Mouse (Mus musculus): ENCODE measurements at regions not wholly inside any gene's neighbourhood (a gene's known extent, or its start where the extent isn't known, plus 50 kb on each side); places are given as distances from the start of the nearest gene placed in this dataset.

DNA sequence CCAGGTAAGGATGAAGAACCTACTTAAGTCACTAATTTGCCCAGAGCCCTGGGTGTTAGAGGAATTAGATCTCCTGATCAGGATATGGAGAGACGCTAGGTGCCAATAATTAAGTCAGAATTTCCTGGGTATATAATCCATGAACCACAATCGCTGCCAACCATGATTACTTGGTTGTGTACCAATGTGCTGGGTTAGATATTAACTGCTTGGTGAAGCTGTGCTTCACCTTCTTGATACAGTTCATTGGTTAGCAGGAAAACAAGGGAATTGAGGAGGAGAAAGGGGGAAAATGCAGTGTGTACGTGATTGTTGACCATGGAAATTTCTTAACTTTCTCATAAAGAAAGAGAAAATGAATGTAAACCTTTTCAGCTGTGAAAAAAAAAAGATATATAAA, 961.7 kb upstream of the Slc39a10 start:
- no peak for DNase-seq (ENCODE audit: low read depth, low spot score)

DNA sequence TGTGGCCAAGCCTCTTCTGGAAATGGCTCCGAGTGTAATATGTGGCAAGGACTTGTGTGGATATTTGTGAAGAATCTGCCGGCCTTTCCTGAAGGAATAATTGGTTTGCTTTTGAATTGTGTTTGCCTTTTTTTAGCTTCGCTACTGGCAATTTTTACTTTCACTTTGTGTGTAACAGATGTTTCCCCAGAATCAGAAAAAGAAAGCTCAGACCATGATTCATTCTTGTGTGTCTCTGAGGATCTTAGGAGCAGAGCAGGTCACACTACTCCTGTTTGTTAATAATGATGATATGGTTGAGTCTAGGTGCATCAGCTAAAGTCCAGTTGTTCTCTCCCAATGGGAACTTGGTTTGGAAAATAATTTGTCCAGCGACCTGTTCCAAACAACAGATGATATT, 961.3 kb upstream of the Slc39a10 start:
- peak; percentile 46 for DNase-seq (ENCODE audit: low read depth, low spot score)

DNA sequence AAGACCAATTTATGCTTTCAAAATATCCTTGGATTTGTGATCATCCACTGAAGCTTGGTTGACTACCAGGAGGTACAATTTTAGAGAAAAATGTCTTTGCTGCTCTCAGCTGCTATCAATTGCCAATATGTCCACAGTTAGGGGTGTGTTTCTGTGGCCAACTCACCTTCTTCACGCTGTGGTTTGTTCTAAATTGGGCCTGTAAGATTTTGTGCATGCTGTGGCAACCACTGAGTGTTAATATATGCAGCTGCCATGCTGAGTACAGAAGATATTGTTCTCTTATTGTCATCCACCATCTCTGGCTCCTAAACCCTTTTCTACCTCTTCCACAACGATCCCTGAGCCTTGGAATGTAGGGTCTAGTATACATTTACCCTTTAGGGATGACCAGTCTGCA, 948.2 kb upstream of the Slc39a10 start:
- DNase-seq (ENCODE audit: low read depth, low spot score) = no peak

DNA sequence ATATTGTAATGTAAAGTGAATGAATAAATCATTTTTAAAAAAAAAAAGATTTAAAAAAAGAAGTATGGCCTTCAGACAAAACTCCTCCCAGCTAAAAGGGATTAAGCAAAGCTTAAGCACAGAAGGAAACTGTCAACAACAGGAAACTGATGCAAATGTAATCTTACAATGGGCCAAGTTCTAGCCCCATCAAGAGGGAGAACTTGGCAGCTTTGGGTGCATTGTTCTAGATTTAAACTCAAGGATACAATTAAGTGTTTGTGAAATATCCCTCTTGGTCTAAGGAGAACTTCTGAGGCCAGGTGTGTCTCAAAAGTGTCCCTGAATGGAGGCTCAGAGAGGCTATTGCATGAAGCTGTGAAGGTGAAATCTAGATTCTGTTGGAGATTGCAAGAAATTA, 941.4 kb upstream of the Slc39a10 start:
- DNase-seq (ENCODE audit: low read depth, low spot score) = no peak

DNA sequence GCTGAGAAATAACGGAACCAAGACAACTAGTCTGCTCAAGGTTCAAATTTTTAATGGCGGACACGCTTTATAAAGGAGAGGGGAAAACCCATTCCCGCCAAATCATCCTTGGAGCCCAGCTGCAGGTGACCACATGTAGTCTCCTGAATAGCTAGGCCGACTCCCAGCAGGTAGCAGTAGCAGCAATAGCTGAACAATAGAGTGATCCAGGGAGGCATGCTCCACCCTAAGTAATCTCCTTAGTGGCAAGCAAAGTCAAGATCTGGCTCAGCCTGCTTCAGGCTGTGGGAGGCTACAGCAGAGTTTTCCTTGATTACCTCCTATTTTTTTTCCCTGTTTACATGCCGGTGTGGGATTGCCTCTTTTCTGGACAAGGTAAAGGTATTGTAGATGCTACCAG, 934.6 kb upstream of the Slc39a10 start:
- no peak for DNase-seq (ENCODE audit: low read depth, low spot score)

DNA sequence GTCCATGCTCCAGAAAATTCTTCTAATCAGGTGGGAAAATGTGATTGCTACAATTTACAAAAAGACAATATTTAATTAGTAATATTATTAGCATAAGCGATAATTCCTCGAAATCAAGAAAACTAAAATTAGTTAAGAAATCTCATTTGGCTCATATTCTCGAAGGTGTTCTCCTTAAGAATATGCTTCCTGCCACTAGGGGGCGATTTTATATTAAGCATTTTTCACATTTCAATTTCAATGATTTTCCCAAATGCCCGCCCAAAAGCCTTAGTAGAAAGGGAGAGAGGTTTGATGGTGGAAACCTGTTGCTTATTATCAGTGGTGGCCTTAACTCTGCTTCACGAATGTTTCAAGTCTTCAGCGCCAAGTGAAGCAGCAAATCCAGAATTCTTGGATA, 916.9 kb upstream of the Slc39a10 start:
- DNase-seq (ENCODE audit: low read depth, low spot score) = peak; percentile 70

DNA sequence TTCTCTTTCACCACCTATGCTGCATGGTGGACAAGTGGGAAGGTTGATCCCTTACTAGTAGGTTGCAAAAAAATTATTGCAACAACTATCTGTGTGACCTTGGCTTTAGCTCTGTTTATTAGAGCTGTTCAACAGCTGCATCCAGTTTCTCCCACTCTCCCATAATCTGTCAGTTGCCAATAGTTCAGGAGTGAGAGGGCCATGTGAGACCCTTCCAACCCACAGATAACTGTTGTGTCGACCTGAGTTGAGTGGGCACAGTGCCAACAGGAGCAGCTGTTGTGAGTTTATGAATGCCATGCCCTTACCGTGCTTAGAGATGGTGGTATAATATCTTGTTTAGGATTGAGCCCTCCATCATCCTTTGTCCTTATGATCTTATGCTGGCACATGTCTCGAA, 902.1 kb upstream of the Slc39a10 start:
- no peak for DNase-seq (ENCODE audit: low read depth, low spot score)
